Mouse (Mus musculus) liver, embryonic 12.5 days (tissue): ENCODE results near the gene Bbs1. TPM values are rescaled to one million over a fixed set of nuclear protein-coding genes. Genes with fewer than 3 reads are reported as not detected.
"Not testable (repeated sequence)": the region's sequence is repeated elsewhere in the genome, so short reads cannot be mapped to it uniquely, and the experiment has no call there.

Experiments
- ATAC-seq: fragments of 200-750 bp; cut with Nextera tagmentation; 2 replicates; pipeline ENCODE4 v1.8.0; 2017; ENCODE audit warnings: moderate number of reproducible peaks, mild to moderate bottlenecking, moderate library complexity
- H3K27ac ChIP-seq: fragments of 300-500 bp; sonication (generic); 2 replicates; pipeline ENCODE4 v1.5.1; 2016; ENCODE audit warnings: mild to moderate bottlenecking
- H3K27me3 ChIP-seq: fragments of 300-500 bp; sonication (generic); replicated peaks from 2 replicates; pipeline ENCODE4 v1.6.1; 2016; ENCODE audit warnings: mild to moderate bottlenecking, moderate library complexity
- H3K36me3 ChIP-seq: fragments of 300-500 bp; sonication (generic); 2 replicates; pipeline ENCODE4 v1.6.1; 2016; ENCODE audit warnings: mild to moderate bottlenecking, moderate library complexity
- H3K4me1 ChIP-seq: fragments of 300-500 bp; sonication (generic); 2 replicates; pipeline ENCODE4 v1.6.1; 2016
- H3K4me2 ChIP-seq: fragments of 300-500 bp; sonication (generic); 2 replicates; pipeline ENCODE4 v1.6.1; 2016; ENCODE audit warnings: mild to moderate bottlenecking, moderate library complexity
- H3K4me3 ChIP-seq: fragments of 300-500 bp; sonication (generic); 2 replicates; pipeline ENCODE4 v1.5.1; 2016; ENCODE audit warnings: mild to moderate bottlenecking, moderate library complexity
- H3K9ac ChIP-seq: fragments of 300-500 bp; sonication (generic); 2 replicates; pipeline ENCODE4 v1.6.1; 2016; ENCODE audit warnings: mild to moderate bottlenecking, moderate library complexity
- H3K9me3 ChIP-seq: fragments of 300-500 bp; sonication (generic); replicated peaks from 2 replicates; pipeline ENCODE4 v1.6.1; 2016; ENCODE audit warnings: mild to moderate bottlenecking, moderate library complexity
- WGBS: fragments of 180-500 bp; shearing (Covaris S2); methylation state at CpG from one replicate; pipeline ENCODE4 v1.1.7; 2016; ENCODE audit not compliant: insufficient replicate concordance; 5-methylcytosine and 5-hydroxymethylcytosine counted together
- polyA plus RNA-seq: library from polyadenylated mRNA; unstranded; fragments of >200 nt; fragmentation: Nextera tagmentation; extraction: Ambion mirVana; gene quantifications from 2 replicates; pipeline ENCODE4 v1.2.1, GENCODE M21; 2016

The Bbs1 gene
- polyA plus RNA-seq, 1 experiment from 2014 or later = 1.6 TPM

GRCm38 (mm10) chr19:4878405-4879323, 27.8 kb downstream of the Bbs1 start, which contains the start of gene Zdhhc24:
Zdhhc24 (plus strand) TSS chr19:4878668.
- H3K4me1 ChIP-seq = peaks cover 60% of the 10 kb centered on the region
- no peaks in the 10 kb centered on the region for H3K9me3 ChIP-seq
- peak; percentile 98 for ATAC-seq
- H3K27ac ChIP-seq = peak within 1 kb of the TSS; percentile 85
- H3K4me3 ChIP-seq = peak within 1 kb of the TSS; percentile 92
- peaks cover 25% of the 10 kb centered on the region; the same call in 1 of the 2 replicates for H3K27me3 ChIP-seq
- H3K9ac ChIP-seq = peak within 1 kb of the TSS; percentile 91
- WGBS = under 1% methylated on average over 52 of the region's 52 CpGs
- H3K4me2 ChIP-seq = peak within 1 kb of the TSS; percentile 84
- H3K36me3 ChIP-seq = peaks cover 39% of the 10 kb centered on the region

- ATAC-seq = no peak
- WGBS = 9% methylated on average over 17 of the region's 17 CpGs
Observed at GRCm38 (mm10) chr19:4877785-4878184, 28.6 kb downstream of the Bbs1 start, which contains the start of gene Actn3. Actn3 (minus strand) TSS chr19:4877909.

GRCm38 (mm10) chr19:4876755-4877154, 29.7 kb downstream of the Bbs1 start:
- ATAC-seq = no peak
- Histone ChIP-seq H3K9me3 (no peaks in the 10 kb centered on the region), H3K36me3 (peaks cover 20% of the 10 kb centered on the region), H3K4me2 (no peak overlapping the region), H3K4me3 (no peak overlapping the region), H3K27ac (no peak overlapping the region), H3K9ac (no peak overlapping the region; the same call in 1 of the 2 replicates), H3K27me3 (peaks cover 42% of the 10 kb centered on the region), H3K4me1 (peaks cover 46% of the 10 kb centered on the region)
- whole genome bisulfite sequencing = 65% methylated on average over 3 of the region's 3 CpGs

More at GRCm38 (mm10) chr19:4877785-4878184, 28.6 kb downstream of the Bbs1 start, which contains the start of gene Actn3:
- H3K36me3 ChIP-seq = peaks cover 30% of the 10 kb centered on the region
- peaks cover 52% of the 10 kb centered on the region for H3K4me1 ChIP-seq
- peak within 1 kb of the TSS; percentile 84 for H3K4me2 ChIP-seq
- peak within 1 kb of the TSS; percentile 85 for H3K27ac ChIP-seq
- peak within 1 kb of the TSS; percentile 92 for H3K4me3 ChIP-seq
- peaks cover 32% of the 10 kb centered on the region for H3K27me3 ChIP-seq
- H3K9me3 ChIP-seq = no peaks in the 10 kb centered on the region
- H3K9ac ChIP-seq = peak within 1 kb of the TSS; percentile 91

- Histone ChIP-seq H3K4me1 (peaks cover 42% of the 10 kb centered on the region), H3K9ac (no peak overlapping the region; the same call in 1 of the 2 replicates), H3K27me3 (peaks cover 47% of the 10 kb centered on the region), H3K4me2 (no peak overlapping the region), H3K36me3 (peaks cover 15% of the 10 kb centered on the region), H3K9me3 (no peaks in the 10 kb centered on the region), H3K4me3 (no peak overlapping the region), H3K27ac (no peak overlapping the region)
- 50% methylated on average over 3 of the region's 4 CpGs for WGBS
- no peak for ATAC-seq
Observed at GRCm38 (mm10) chr19:4876241-4876640, 30.2 kb downstream of the Bbs1 start.

- H3K4me3 ChIP-seq, ATAC-seq, H3K36me3 ChIP-seq, H3K27ac ChIP-seq, H3K9me3 ChIP-seq, H3K9ac ChIP-seq, H3K4me2 ChIP-seq: not testable (repeated sequence)
- WGBS = 73% methylated on average over 1 of the region's 1 CpGs
- Histone ChIP-seq H3K4me1 (peaks cover 33% of the 10 kb centered on the region), H3K27me3 (peaks cover 63% of the 10 kb centered on the region)
Observed at GRCm38 (mm10) chr19:4874613-4875012, 31.8 kb downstream of the Bbs1 start.

- Histone ChIP-seq H3K9ac (no peak overlapping the region), H3K27me3 (peaks cover 82% of the 10 kb centered on the region), H3K4me2 (peak overlapping the region; percentile 30), H3K27ac (no peak overlapping the region), H3K4me1 (peaks cover 24% of the 10 kb centered on the region), H3K9me3 (no peaks in the 10 kb centered on the region), H3K4me3 (no peak overlapping the region), H3K36me3 (no peaks in the 10 kb centered on the region)
- WGBS = 4% methylated on average over 17 of the region's 17 CpGs
- no peak for ATAC-seq
Observed at GRCm38 (mm10) chr19:4865147-4865546, 41.3 kb downstream of the Bbs1 start.

GRCm38 (mm10) chr19:4863048-4863447, 43.4 kb downstream of the Bbs1 start:
- no peak overlapping the region for H3K4me3 ChIP-seq
- 64% methylated on average over 6 of the region's 6 CpGs for WGBS
- peaks cover 36% of the 10 kb centered on the region for H3K4me1 ChIP-seq
- no peak for ATAC-seq
- H3K4me2 ChIP-seq = no peak overlapping the region
- no peaks in the 10 kb centered on the region for H3K36me3 ChIP-seq
- H3K9me3 ChIP-seq = no peaks in the 10 kb centered on the region
- peaks cover 63% of the 10 kb centered on the region for H3K27me3 ChIP-seq
- no peak overlapping the region for H3K9ac ChIP-seq
- H3K27ac ChIP-seq = no peak overlapping the region

- peak overlapping the region; percentile 53 for H3K4me2 ChIP-seq
- H3K36me3 ChIP-seq = no peaks in the 10 kb centered on the region
- H3K9me3 ChIP-seq = no peaks in the 10 kb centered on the region
- H3K4me3 ChIP-seq = peak overlapping the region; percentile 27
- peak overlapping the region; percentile 36 for H3K9ac ChIP-seq
- peaks cover 63% of the 10 kb centered on the region for H3K27me3 ChIP-seq
- peaks cover 53% of the 10 kb centered on the region for H3K4me1 ChIP-seq
- H3K27ac ChIP-seq = peak overlapping the region; percentile 85
- ATAC-seq = peak; percentile 99
- WGBS = 26% methylated on average over 6 of the region's 6 CpGs
Observed at GRCm38 (mm10) chr19:4859081-4859480, 47.3 kb downstream of the Bbs1 start.

GRCm38 (mm10) chr19:4855951-4856350, 50.5 kb downstream of the Bbs1 start:
- 66% methylated on average over 4 of the region's 4 CpGs for WGBS
- H3K4me3 ChIP-seq = peak overlapping the region; percentile 61
- peak overlapping the region; percentile 86 for H3K4me2 ChIP-seq
- peaks cover 53% of the 10 kb centered on the region for H3K4me1 ChIP-seq
- H3K9me3 ChIP-seq = no peaks in the 10 kb centered on the region
- no peak overlapping the region for H3K27ac ChIP-seq
- ATAC-seq = no peak
- peaks cover 61% of the 10 kb centered on the region for H3K27me3 ChIP-seq
- H3K9ac ChIP-seq = peak overlapping the region; percentile 66; the same call in 1 of the 2 replicates
- H3K36me3 ChIP-seq = no peaks in the 10 kb centered on the region

- ATAC-seq = no peak
- WGBS = 4% methylated on average over 14 of the region's 14 CpGs
- H3K27ac ChIP-seq = no peak overlapping the region
- H3K9ac ChIP-seq = peak overlapping the region; percentile 66
- peak overlapping the region; percentile 61 for H3K4me3 ChIP-seq
- H3K9me3 ChIP-seq = no peaks in the 10 kb centered on the region
- peak overlapping the region; percentile 86 for H3K4me2 ChIP-seq
- H3K4me1 ChIP-seq = peaks cover 49% of the 10 kb centered on the region
- no peaks in the 10 kb centered on the region for H3K36me3 ChIP-seq
- peaks cover 66% of the 10 kb centered on the region for H3K27me3 ChIP-seq
Observed at GRCm38 (mm10) chr19:4855470-4855820, 51.0 kb downstream of the Bbs1 start.

- H3K9ac ChIP-seq = peak within 1 kb of the TSS; percentile 66
- H3K36me3 ChIP-seq = no peaks in the 10 kb centered on the region
- 3% methylated on average over 45 of the region's 45 CpGs for WGBS
- peak within 1 kb of the TSS; percentile 61 for H3K4me3 ChIP-seq
- H3K9me3 ChIP-seq = no peaks in the 10 kb centered on the region
- no peak for ATAC-seq
- H3K27ac ChIP-seq = no peak within 1 kb of the TSS
- peaks cover 71% of the 10 kb centered on the region for H3K27me3 ChIP-seq
- peaks cover 42% of the 10 kb centered on the region for H3K4me1 ChIP-seq
- H3K4me2 ChIP-seq = peak within 1 kb of the TSS; percentile 86
Observed at GRCm38 (mm10) chr19:4854552-4855469, 51.6 kb downstream of the Bbs1 start, which contains the start of gene Ctsf. Ctsf (plus strand) TSS chr19:4855130.
